Mouse (Mus musculus) CD4-positive, CD25-positive, alpha-beta regulatory T cell, adult 2 months (primary cell): Measurements from ENCODE around the gene Cda.
A peak's percentile ranks its signal among the peaks of the same experiment; 100 is the strongest.

Experiments used
- DNase-seq: peaks from one replicate; pipeline ENCODE4 v3.0.0-alpha.2; 2012; ENCODE audit warnings: low read depth, low spot score

Cda gene

DNA sequence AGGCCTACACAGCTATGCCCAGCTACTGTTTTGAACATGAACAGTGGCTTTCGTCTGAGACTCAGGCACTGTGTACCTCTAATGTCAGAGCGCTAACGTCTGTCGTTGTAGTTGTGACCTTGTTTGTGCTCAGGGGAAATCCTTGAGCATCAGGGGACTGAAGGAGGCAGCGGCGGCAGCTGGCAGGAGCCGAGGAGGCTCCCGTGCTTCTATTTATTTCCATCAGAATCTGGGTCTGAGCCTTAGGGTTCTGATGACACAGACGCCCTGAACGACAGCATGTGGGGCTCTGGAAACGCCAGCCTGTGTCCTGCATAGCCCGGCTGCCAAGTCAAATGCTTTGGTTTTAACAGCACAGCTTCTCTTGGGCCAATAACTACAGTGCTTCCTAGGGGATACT, 32.8 kb downstream of the Cda start:
- DNase-seq = no peak

DNA sequence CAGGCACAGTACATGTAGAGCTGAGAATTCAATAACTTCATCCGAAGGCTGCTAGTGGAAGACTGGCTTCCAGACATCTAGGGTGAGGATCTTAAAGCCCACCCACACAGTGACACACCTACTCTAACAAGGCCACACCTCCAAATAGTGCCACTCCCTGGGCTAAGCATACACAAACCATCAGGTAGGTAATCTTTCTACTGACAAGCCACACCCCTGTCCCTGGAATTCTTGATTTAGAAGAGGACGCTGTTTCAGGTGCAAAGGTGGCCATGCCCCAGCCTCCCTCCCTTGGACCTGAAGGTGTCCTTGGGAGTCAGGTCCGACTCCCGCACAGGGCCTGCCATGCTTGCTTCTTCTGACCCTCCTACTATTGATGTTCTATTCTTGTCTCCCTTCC, 34.7 kb downstream of the Cda start:
- no peak for DNase-seq

DNA sequence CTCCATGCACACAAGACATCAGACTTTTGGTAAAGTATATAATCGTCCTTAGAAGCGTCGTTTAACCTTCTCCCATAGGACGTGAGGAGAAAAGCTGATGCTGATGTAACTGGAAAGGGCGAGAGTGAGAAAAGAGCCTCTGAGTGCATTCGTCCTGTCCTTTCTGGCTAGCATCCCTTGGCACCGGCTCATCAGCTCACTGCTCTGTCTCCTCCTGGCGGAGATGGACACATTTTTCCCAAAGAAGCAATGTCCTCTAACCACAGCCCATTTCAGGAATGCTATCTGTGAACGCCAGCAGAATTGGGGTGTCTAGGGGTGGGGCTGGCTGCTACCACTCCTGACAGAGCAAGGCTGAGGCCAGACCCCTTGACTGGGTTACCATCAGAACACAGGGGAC, 36.1 kb downstream of the Cda start:
- DNase-seq = no peak

DNA sequence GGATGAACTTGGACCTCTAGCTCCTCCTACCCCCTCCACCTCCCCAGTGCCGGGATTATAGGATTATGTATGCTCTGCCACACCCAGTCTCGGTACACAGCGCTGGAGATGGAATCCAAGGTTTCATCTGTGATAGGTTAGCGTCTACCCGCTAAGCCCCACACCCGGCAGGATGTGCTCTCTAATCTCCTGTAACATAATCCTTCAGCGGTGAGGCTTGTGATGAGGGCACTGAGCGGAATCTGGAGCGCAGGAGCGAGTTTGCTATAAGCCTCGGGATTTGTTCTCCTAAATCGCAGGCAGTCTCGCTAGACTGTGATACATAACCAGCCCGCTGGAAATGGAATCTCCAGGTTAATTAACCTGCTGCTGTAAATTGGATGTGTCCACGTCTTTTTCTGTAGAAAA, 37.5 kb downstream of the Cda start:
- no peak for DNase-seq

DNA sequence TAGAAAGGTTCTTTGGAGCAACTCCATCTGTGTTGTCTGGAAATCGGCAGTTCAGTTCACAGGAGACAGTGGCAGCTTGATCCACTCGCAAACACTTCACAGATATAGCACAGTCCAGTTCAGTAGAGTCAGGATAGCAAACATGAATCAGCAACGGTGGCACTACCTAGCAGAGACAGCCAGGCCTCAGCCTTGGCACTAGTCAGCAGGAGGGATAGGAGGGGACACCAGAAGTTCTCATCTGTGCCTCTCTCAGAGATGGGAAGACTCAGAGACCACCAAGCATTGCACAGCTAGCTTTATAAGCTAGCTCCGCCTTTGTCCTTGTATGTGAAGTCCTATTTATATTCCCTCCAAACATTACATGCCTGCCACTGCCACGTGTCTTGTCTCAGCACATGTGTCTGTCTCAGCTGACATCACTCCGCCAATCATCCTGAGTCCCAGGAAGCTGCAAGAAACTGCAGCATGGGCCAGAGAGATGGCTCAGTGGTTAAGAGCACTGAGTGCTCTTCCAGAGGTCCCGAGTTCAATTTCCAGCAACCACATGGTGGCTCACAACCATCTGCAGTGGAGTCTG, 39.8 kb downstream of the Cda start:
- DNase-seq = peak; percentile 65

DNA sequence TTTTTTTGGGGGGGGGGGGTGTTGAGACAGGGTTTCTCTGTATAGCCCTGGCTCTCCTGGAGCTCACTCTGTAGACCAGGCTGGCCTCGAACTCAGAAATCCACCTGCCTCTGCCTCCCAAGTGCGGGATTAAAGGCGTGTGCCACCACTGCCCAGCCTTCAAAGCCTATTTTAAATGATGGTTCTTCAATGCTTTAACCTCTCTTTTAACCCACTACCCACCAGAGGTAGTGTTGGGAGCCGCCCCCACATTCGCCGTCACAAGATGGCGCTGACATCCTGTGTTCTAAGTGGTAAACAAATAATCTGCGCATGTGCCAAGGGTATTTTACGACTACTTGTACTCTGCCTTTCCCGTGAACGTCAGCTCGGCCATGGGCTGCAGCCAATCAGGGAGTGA, 40.6 kb downstream of the Cda start:
- peak; percentile 70 for DNase-seq

DNA sequence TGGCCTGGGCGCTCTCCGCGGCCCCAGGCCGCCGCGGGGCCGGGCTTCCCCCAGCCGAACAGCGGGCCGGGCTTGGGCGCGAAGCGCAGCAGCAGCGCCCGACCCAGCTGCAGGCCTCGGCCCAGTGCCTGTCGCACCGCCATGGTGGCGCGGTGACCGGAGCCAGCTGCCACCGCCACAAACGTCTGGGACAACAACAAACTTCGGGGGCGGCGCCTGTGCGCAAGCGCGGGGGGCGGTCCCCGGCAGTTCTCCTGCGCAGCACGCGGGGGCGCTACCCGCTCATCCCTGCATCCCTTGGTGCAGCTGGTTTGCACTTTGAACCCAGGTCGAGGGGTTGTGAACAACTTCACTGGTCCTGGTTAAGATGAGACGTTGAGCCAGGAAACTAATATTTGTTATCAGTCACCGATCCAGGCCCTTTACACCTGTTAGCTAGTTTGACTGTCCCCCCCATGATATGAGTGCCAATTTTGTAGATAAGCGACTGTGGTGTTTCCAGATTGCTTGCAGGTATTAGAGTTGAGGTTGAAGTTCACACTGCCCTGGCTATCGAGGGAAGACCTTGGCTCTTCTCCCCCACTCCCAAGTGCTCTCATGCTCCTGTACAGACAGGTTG, 41.6 kb downstream of the Cda start, which contains the start of gene Pink1:
Gene Pink1, minus strand, starts transcription at position 231 of the 619 bp plus-strand sequence.
- peak; percentile 94 for DNase-seq

DNA sequence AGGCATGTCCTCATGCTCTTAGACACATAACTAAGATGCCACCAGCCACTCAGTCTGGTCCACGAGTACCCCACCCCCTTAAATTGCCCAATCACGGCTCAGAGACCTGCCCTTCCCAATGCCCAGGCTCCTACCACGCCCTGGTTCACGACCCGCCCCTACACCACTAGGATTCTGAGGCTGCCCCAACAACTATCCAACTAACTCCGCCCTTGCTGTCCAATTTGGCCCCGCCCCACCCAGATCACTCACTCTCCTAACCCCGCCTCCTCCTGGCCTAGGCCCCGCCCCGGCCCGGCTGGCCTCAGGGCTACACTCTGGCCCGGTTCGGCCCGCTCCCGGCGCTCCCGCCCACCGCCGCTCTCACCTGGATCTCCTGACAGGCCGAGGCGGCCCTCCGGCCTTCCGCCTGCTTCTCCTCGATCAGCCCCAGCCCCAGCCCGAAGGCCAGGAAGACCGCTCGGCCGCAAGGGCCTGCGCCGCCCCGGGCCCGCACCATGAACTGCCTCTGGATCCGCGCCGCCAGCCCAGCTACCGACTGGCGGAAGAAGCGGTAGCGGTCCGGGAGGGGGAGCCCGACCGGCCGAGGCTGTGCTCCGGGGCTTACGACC, 42.2 kb downstream of the Cda start:
- DNase-seq = peak; percentile 94

DNA sequence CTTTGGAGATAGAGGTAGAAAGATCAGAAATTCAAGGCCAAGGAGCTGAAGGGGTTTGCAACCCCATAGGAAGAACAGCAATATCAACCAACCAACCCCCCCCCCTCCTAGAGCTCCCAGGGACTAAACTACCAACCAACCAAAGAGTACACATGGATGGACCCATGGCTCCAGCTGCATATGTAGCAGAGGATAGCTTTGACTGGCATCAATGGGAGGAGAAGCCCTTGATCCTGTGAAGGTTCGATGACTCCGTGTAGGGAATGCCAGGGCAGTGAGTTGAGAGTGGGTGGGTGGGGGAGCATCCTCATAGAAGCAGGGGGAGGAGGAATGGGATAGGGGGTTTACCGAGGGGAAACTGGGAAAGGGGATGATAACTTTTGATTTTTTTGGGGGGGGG, 43.3 kb downstream of the Cda start:
- no peak for DNase-seq

DNA sequence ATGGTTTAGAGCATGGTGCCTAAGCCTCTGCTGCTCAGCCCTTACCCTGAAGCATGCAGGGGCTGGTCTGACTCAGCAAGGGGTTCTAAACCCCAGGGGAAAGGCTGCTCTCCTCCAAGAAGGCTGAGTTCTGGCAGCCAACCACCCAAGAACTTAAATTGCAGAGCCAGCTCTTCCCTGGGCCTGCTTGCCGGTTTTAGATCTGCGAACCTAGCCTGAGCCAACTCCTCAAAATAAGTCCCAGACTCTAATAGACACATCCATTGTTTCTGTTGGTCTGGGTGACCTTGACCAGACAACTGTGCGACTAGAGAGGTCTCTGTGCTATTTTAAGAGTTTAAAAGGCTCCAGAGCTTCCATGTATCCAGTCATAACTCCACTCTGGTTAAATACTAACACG, 44.0 kb downstream of the Cda start:
- no peak for DNase-seq

DNA sequence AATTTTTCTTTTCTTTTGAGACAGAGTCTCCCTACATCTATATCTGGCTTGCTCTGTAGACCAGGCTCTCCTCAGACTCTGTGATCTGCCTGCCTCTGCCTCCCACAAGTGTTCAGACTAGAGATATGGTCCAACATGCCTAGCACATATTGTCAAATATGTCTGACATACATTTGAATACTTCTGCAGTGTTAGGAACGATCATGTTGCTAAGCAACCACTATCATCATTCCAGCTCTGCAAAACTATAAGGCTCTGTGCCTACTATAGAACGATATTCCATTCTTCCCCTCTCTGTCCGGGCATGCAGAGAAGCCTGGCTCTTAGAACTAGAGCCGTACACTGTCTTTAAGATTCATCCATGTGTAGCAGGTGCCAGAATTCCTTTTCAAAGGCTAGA, 45.1 kb downstream of the Cda start:
- DNase-seq = no peak

DNA sequence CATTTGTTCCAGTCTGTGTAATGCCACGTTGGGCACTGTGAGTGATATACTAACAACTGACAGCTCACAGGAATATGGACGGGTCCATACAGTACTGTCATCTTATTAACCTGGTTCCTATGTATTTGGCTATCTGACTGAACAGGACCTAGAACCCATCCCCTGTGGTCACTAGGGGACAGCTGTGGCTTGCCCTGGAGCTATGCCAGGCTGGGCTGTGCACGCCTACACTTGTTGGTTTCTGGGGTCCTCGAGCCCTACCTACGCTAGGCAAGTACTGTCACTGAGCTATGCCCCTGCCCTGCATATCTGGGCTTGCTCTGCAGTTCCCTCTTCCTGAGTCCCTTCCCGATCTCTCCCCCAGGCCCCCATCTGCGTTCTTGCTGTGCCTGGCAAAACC, 46.3 kb downstream of the Cda start:
- DNase-seq = no peak

DNA sequence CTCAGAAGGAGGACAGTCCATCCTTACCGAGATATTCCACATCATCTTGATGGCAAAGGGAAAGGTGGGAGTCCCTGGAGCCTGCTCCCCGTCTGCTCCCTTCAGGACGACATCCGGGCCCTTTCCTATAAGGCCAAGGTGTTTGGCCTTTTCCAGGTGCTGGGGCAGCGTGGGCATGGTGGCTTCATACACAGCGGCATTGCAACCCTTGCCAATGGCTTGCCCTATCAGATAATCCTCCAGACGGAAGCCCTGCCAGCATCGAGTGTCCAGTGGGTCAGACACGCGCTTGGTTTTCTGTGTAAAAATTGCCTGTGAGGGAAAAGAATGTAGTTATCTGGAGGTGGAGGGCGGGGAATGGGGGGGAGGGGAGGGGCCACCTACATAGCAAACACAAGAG, 47.1 kb downstream of the Cda start:
- no peak for DNase-seq

DNA sequence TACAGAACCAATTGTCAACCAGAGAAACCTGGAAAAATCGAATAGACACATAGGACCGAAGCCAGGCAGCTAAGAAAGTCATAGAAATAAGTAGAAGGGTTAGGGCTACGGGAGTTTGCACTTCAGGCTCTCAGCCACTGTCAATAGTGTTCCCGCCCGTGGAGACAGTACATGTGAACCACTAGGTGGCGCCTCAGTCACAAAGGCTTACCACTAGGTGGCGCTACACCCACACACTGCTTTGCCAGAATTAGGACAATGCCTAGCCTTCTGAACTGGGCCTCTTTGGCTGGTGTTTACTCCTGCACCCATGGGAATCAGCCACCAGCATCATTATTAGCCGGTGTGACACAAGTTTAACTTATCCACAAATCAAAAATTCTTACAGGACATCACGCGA, 48.3 kb downstream of the Cda start:
- DNase-seq = peak; percentile 91

DNA sequence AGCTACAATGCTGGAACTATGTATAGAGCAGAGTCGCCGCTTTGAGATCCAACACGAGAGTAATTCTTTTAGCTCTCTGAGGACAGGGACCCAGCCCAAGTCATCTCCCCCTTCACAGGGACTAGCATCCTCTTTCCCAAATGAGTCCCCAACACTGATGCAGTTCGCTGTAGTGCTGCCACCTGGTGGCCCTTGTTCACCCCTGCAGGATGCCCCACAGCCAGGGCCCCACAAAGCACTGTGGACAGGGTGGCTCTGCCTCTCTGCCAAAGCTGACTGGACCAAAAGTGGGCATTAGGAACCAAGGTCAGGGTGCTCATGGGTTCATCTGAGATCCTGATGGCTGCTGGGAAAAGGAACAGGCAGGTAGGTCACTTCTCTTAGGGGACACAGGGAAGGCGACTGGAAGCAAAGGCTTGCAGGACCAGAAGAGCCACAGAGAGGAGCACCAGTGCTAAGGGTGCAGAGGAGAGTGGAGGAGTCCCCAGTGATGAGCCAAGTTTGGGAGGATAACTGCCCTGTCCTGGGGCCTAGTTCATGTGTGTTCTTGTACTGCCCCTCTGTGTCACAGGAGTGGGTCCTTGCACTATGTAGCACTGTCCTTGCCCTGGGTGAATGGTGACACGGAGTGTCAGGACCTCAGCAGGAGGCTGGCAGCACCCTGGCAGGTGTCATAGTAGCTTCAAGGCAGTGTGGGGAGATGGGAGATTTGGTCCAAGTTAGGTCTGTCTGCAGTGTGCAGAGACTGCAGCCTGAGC, 49.1 kb downstream of the Cda start:
- peak; percentile 79 for DNase-seq

DNA sequence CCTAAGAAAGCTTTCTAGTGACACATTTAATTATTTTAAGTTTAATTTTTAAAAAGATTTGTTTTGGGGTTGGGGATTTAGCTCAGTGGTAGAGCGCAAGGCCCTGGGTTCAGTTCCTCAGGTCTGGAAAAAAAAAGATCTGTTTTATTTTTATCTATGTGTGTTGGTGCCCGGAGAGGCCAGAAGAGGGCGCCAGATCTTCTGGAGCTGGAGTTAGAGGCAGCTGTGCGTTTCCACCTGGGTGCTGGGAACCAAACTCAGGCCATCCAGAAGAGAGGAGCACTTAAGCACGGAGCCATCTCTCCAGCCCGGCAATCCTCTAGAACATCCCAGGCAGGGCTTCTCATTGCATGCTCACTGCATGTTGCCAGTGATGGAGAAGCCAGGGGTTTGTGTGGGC, 51.4 kb downstream of the Cda start:
- peak; percentile 45 for DNase-seq

DNA sequence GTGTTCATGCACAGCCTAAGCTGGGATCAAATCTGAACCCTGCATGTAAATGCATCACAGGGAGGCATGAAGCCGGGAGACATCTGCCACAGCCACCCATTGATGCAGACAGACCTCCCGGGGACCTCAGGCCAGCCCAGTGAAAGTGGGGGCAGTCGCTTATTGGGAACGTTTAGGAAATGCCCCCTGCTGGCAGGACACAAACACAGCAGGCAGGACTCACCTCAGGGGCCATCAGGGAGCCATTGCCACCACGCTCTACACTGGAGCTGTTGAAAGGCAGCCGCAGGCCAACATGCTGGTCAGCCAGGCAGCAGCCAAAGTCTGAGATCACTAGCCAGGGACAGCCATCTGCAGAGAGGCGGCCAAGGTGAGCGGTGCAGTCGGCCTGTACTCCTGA, 52.0 kb downstream of the Cda start:
- peak; percentile 56 for DNase-seq

DNA sequence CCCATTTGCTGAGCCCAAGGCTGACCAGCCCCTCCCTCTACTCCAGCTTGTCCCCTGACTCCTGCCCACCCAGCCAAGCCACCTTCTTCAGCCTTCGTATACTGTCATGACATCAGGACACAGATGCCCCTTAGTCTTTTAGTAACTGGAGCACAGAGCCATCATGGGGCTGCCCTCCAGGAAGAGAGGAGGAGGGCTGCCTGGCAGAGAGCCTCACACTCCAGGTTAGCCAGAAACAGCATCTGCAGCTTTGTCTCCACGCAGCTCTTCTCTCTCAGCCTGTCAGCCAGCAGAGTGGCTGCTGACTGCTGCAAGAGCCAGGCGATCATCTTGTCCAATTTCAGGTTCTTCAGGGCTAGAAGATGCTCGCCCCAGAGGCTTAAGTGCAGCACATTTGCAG, 54.0 kb downstream of the Cda start:
- DNase-seq = no peak

DNA sequence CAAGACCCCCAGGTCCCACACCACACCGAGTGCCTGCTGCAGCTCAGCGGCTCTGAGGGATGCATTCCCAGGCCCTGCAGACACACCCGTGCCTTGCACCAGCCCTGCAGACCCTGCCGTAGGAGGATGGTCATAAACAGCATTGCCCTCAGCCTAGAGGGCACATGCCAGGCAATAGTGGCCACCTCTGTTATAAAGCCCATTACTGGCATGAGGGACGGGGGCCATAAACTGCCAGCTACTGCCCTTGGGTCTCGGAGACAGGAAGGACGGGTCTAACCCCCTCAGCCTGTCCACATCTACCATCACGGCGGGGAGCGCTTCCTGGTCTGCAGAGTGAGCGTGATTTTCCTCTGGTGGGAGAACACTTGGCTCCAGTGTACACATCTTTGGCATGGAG, 54.8 kb downstream of the Cda start:
- no peak for DNase-seq

DNA sequence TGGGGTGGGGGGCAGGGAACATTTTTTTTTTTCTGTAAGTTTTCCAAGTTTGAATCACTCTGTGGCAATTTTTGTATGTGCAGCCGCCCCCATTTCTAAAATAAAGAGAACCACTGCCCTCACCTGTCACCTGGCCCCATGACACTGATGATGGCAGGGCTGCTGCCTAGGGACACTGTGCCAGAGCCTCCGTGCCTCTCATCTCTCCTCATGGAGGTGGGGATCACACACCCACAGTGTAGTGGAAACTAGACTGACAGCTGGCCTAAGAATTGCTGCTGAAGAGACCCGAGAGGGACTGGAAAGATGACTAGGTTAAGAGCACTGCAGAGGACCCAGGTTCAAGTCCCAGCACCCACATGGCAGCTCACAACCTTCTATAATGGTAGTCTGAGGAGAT, 55.7 kb downstream of the Cda start:
- no peak for DNase-seq

DNA sequence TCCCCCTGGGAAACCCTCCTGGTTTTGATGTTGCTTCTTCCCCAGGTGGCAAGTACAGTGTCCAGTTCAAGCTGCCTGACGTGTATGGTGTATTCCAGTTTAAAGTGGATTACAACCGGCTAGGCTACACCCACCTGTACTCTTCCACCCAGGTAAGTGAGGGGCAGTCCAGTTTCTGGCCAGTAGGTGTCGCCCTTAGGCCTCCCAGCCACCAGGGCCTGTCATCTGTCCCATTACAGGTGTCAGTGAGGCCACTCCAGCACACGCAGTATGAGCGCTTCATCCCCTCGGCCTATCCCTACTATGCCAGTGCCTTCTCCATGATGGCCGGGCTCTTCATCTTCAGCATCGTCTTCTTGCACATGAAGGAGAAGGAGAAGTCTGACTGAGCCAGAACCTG, 56.2 kb downstream of the Cda start:
- peak; percentile 76 for DNase-seq

DNA sequence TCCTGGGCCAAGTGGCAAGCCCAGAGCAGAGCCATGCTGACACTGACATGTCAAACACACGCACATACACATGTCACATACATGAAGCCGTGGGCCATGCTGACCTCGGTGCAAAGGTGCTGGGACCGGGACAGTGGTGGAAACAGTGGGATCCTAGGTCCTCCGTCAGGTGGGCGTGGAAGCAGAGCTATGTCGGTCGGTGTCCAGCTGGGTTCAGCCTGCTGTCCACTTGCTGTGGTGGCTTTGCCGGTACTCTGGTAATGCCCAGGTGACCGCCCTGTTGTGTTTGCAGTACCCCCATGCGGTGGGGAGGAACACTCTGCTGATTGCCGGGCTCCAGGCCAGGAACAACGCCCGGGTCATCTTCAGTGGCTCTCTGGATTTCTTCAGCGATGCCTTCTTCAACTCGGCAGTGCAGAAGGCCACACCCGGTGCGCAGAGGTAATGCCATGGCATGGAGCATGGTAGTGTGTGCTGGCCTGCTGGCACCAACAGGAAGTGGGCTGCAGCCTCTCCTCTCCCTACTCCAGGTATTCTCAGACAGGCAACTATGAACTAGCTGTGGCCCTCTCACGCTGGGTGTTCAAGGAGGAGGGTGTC, 57.4 kb downstream of the Cda start:
- no peak for DNase-seq
